Mouse (Mus musculus): ENCODE data around the gene Amot.

DNA sequence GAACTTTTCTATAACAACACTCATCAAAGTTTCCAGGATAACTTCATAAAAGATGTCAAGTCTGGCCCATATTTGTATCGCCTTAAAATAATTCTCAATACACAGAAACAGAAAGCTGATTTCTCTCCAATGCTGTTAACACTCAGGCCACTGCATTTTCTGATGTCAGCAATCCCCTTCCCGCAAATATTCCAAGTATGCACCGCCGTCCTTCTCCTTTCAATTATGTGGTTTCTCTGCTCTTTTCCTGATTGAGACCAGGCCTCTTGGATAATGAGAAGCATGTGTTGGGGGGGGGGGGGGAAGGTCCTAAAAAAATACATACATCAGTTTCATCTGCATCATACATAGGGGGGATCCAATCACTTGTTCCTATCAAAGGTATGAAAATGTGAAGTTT is 6.3 kb downstream of the Amot start:
- TF ChIP-seq EP300 (optimal IDR thresholded peaks at IDR 0.05) (no peak), CTCF (IDR thresholded peaks at IDR 0.05; ENCODE audit: low read depth) (no peak)
